In genomic region chr4:57282179-57282578, GRCm38 (mm10) we compare ENCODE assay signal across 29 mouse cellular contexts. TPM values are rescaled to one million over a fixed set of nuclear protein-coding genes. Genes with fewer than 3 reads are reported as not detected.
DNase-seq lines count a peak whose midpoint lies in the region; ATAC-seq and TF ChIP-seq lines count a peak whose summit lies in the region.
"Had no signal": no experiment of that assay in that cellular context is flagged by ENCODE, and none has a peak within 500 bp of the region (broad histone marks: within the 10 kb centered on the region; RNA-seq: fewer than 3 reads in every experiment).

No protein-coding gene starts in this region.

- no peaks in the 10 kb centered on the region for H3K27me3 ChIP-seq in kidney, postnatal 0 days (ENCODE audit: insufficient read depth, low read length)
- no peaks in the 10 kb centered on the region for H3K27me3 ChIP-seq in small intestine, adult 2 months (ENCODE audit: control insufficient read depth, insufficient read depth, low read length)
- H3K27me3 ChIP-seq in forebrain, embryonic 16.5 days (replicated peaks; ENCODE audit: control insufficient read depth, insufficient read depth, low read length), result no peaks in the 10 kb centered on the region
- H3K27me3 ChIP-seq: CH12.LX; embryonic facial prominence, embryonic 13.5 days; forebrain, embryonic 12.5 days; heart, embryonic 13.5 days; hindbrain, embryonic 12.5 days; limb, embryonic 15.5 days had no signal

- H3K27ac ChIP-seq in kidney, postnatal 0 days, result peak overlapping the region; percentile 58
- peak overlapping the region; percentile 91 for H3K27ac ChIP-seq in small intestine, adult 2 months (ENCODE audit: insufficient read depth, low read depth, low read length)
- H3K27ac ChIP-seq in forebrain, embryonic 16.5 days (ENCODE audit: low read length), result no peak overlapping the region
- H3K27ac ChIP-seq: embryonic facial prominence, embryonic 13.5 days; forebrain, embryonic 12.5 days; heart, embryonic 13.5 days; hindbrain, embryonic 12.5 days; limb, embryonic 15.5 days had no signal

- no peak for TF ChIP-seq POLR2A in small intestine, adult 2 months (IDR thresholded peaks at IDR 0.05; ENCODE audit: low read depth, low read length)

- no peak overlapping the region for H3K4me3 ChIP-seq in kidney, postnatal 0 days (replicated peaks; ENCODE audit: low read depth, low read length)
- no peak overlapping the region for H3K4me3 ChIP-seq in small intestine, adult 2 months (ENCODE audit: low read depth, low read length)
- H3K4me3 ChIP-seq in forebrain, embryonic 16.5 days (replicated peaks; ENCODE audit: low read length), result no peak overlapping the region
- H3K4me3 ChIP-seq: embryonic facial prominence, embryonic 13.5 days; erythroblast, embryonic 14.5 days; forebrain, embryonic 12.5 days; heart, adult 2 months; heart, embryonic 13.5 days; hindbrain, embryonic 12.5 days; limb, embryonic 15.5 days had no signal

- peaks cover 5% of the 10 kb centered on the region; the same call in 1 of the 2 replicates for H3K4me1 ChIP-seq in kidney, postnatal 0 days (replicated peaks; ENCODE audit: insufficient read depth, low read length)
- peaks cover 15% of the 10 kb centered on the region; the same call in 1 of the 2 replicates for H3K4me1 ChIP-seq in small intestine, adult 2 months (ENCODE audit: control insufficient read depth, insufficient read depth, insufficient read length, low read length)
- H3K4me1 ChIP-seq in forebrain, embryonic 16.5 days (replicated peaks; ENCODE audit: control insufficient read depth, insufficient read depth, low read length), result no peaks in the 10 kb centered on the region
- H3K4me1 ChIP-seq: forebrain, embryonic 12.5 days had no signal

- DNase-seq in kidney, postnatal 0 days (ENCODE audit: low spot score), result no peak
- no peak for DNase-seq in kidney, postnatal 36 days
- peak; percentile 46 to 69 for DNase-seq in urinary bladder, postnatal 36 days (ENCODE audit: low spot score in 2 of 2)
- DNase-seq in urinary bladder, postnatal 4 days (ENCODE audit: low spot score in 2 of 2), result no peak
- DNase-seq in ovary, postnatal 36 days (ENCODE audit: low spot score), result no peak
- DNase-seq: adrenal gland, adult 8-10 months; B cell, adult 2 months; cerebellum, adult 18-20 months; cerebellum, postnatal 14 days; gastrocnemius, postnatal 36 days; heart, adult 2 months; heart, postnatal 14 days; kidney, postnatal 4 days; left cerebral cortex, postnatal 4 days; lung, postnatal 4 days; midbrain, embryonic 14.5 days; right cerebral cortex, postnatal 25 days; thymus, adult 18-20 months; thymus, postnatal 36 days had no signal

- H3K9ac ChIP-seq in kidney, postnatal 0 days (ENCODE audit: low read depth, low read length), result no peak overlapping the region
- no peak overlapping the region for H3K9ac ChIP-seq in forebrain, embryonic 16.5 days (replicated peaks; ENCODE audit: low read depth, low read length)
- H3K9ac ChIP-seq: embryonic facial prominence, embryonic 13.5 days; forebrain, embryonic 12.5 days; heart, embryonic 13.5 days; hindbrain, embryonic 12.5 days; limb, embryonic 15.5 days had no signal

- no peak for TF ChIP-seq CTCF in kidney, postnatal 0 days (IDR thresholded peaks at IDR 0.05; ENCODE audit: low read depth)
- TF ChIP-seq CTCF in small intestine, adult 2 months (IDR thresholded peaks at IDR 0.05; ENCODE audit: extremely low read depth, insufficient read length, insufficient replicate concordance, low read depth, low read length), result no peak

- no peaks in the 10 kb centered on the region for H3K9me3 ChIP-seq in kidney, postnatal 0 days (replicated peaks; ENCODE audit: low read length)
- no peaks in the 10 kb centered on the region for H3K9me3 ChIP-seq in forebrain, embryonic 16.5 days (ENCODE audit: control insufficient read depth, low read length)
- H3K9me3 ChIP-seq: embryonic facial prominence, embryonic 13.5 days; forebrain, embryonic 12.5 days; heart, embryonic 13.5 days; hindbrain, embryonic 12.5 days; limb, embryonic 15.5 days had no signal

- WGBS in kidney, postnatal 0 days, result 51% methylated on average over 5 of the region's 5 CpGs
- WGBS in small intestine, adult 2 months, result 31% methylated on average over 5 of the region's 5 CpGs
- WGBS in forebrain, embryonic 16.5 days, result 85% methylated on average over 5 of the region's 5 CpGs

- no peaks in the 10 kb centered on the region for H3K36me3 ChIP-seq in kidney, postnatal 0 days (ENCODE audit: insufficient read depth, low read length)
- H3K36me3 ChIP-seq in small intestine, adult 2 months (ENCODE audit: control insufficient read depth, insufficient read depth, low read length), result no peaks in the 10 kb centered on the region
- H3K36me3 ChIP-seq in forebrain, embryonic 16.5 days (ENCODE audit: control insufficient read depth, insufficient read depth), result no peaks in the 10 kb centered on the region
- H3K36me3 ChIP-seq: embryonic facial prominence, embryonic 13.5 days; forebrain, embryonic 12.5 days; heart, embryonic 13.5 days; hindbrain, embryonic 12.5 days; limb, embryonic 15.5 days had no signal

- no peak overlapping the region for H3K4me2 ChIP-seq in kidney, postnatal 0 days (ENCODE audit: low read length)
- H3K4me2 ChIP-seq in forebrain, embryonic 16.5 days (ENCODE audit: low read length), result no peak overlapping the region
- H3K4me2 ChIP-seq: embryonic facial prominence, embryonic 13.5 days; forebrain, embryonic 12.5 days; heart, embryonic 13.5 days; hindbrain, embryonic 12.5 days; limb, embryonic 15.5 days had no signal

- no peak; the same call in 1 of the 2 replicates for ATAC-seq in kidney, postnatal 0 days (replicated peaks; ENCODE audit: low FRiP score, low read depth)
- ATAC-seq in forebrain, embryonic 16.5 days, result no peak
- ATAC-seq: activated CD4-positive, CD25-positive, alpha-beta regulatory T cell, adult 4 months had no signal

RNA-seq across cellular contexts. Expression of gene Ptpn3, which starts 19.5 kb away (rescaled TPM):
- polyA plus RNA-seq in kidney, postnatal 0 days (2015; fragmentation: Nextera tagmentation; extraction: Ambion mirVana), result 7.7 and 9.2 TPM in 2 replicates
- 8.9 and 15.2 TPM in 2 replicates for polyA plus RNA-seq in small intestine, adult 2 months (2012; rRNA removed)
- polyA plus RNA-seq in forebrain, embryonic 16.5 days (2015; fragmentation: Nextera tagmentation; extraction: Ambion mirVana), result 1.3 and 2.6 TPM in 2 replicates
- polyA plus RNA-seq: erythroblast, embryonic 14.5 days had no signal

Comparison
In these comparisons a context has a peak if more than half of its experiments do, and no peak if none do; other contexts are left out.
1. DNase-seq: peak in urinary bladder, postnatal 36 days (2 of 2); none in kidney, postnatal 0 days (single experiment), kidney, postnatal 36 days (0 of 2), urinary bladder, postnatal 4 days (0 of 2) and ovary, postnatal 36 days (single experiment).